Mouse (Mus musculus) neural tube, embryonic 14.5 days (tissue): ENCODE results near the gene Rec8. TPM values are rescaled to one million over a fixed set of nuclear protein-coding genes. Genes with fewer than 3 reads are reported as not detected.

Experiments used
- ATAC-seq: fragments of 200-750 bp; cut with Nextera tagmentation; 2 replicates; pipeline ENCODE4 v1.8.0; 2017; ENCODE audit warnings: low read depth, mild to moderate bottlenecking, moderate TSS enrichment, moderate library complexity
- H3K27ac ChIP-seq: fragments of 300-500 bp; sonication (generic); 2 replicates; pipeline ENCODE4 v1.5.1; 2014; ENCODE audit warnings: low read depth, mild to moderate bottlenecking, control low read depth, low read length, moderate library complexity, mixed read lengths
- H3K27me3 ChIP-seq: fragments of 300-500 bp; sonication (generic); 2 replicates; pipeline ENCODE4 v1.6.1; 2014; ENCODE audit warnings: low read length; ENCODE audit not compliant: control insufficient read depth, insufficient read depth
- H3K36me3 ChIP-seq: fragments of 300-500 bp; sonication (generic); 2 replicates; pipeline ENCODE4 v1.6.1; 2014; ENCODE audit warnings: low read length, mixed read lengths; ENCODE audit not compliant: control insufficient read depth, insufficient read depth
- H3K4me1 ChIP-seq: fragments of 300-500 bp; sonication (generic); 2 replicates; pipeline ENCODE4 v1.6.1; 2014; ENCODE audit warnings: low read length; ENCODE audit not compliant: control insufficient read depth, insufficient read depth
- H3K4me2 ChIP-seq: fragments of 300-500 bp; sonication (generic); 2 replicates; pipeline ENCODE4 v1.6.1; 2014; ENCODE audit warnings: mild to moderate bottlenecking, low read depth, low read length, control low read depth
- H3K4me3 ChIP-seq: fragments of 300-500 bp; sonication (generic); 2 replicates; pipeline ENCODE4 v1.5.1; 2014; ENCODE audit warnings: low read depth, low read length, control low read depth, mixed read lengths
- H3K9ac ChIP-seq: fragments of 300-500 bp; sonication (generic); replicated peaks from 2 replicates; pipeline ENCODE4 v1.6.1; 2014; ENCODE audit warnings: low read depth, mild to moderate bottlenecking, control low read depth, low read length, mixed read lengths
- H3K9me3 ChIP-seq: fragments of 300-500 bp; sonication (generic); 2 replicates; pipeline ENCODE4 v1.6.1; 2016; ENCODE audit warnings: low read length; ENCODE audit not compliant: control insufficient read depth
- WGBS: fragments of 180-500 bp; shearing (Covaris S2); extraction: QIAGEN DNeasy Blood & Tissue Kit; methylation state at CpG from one replicate; pipeline ENCODE4 v1.1.7; 2014; 5-methylcytosine and 5-hydroxymethylcytosine counted together
- polyA plus RNA-seq: library from polyadenylated mRNA; unstranded; fragments of >200 nt; fragmentation: Nextera tagmentation; extraction: Ambion mirVana; gene quantifications from 2 replicates; pipeline ENCODE4 v1.2.1, GENCODE M21; 2014

Rec8 gene
- polyA plus RNA-seq, 1 experiment from 2014 or later = 9.3 TPM

DNA sequence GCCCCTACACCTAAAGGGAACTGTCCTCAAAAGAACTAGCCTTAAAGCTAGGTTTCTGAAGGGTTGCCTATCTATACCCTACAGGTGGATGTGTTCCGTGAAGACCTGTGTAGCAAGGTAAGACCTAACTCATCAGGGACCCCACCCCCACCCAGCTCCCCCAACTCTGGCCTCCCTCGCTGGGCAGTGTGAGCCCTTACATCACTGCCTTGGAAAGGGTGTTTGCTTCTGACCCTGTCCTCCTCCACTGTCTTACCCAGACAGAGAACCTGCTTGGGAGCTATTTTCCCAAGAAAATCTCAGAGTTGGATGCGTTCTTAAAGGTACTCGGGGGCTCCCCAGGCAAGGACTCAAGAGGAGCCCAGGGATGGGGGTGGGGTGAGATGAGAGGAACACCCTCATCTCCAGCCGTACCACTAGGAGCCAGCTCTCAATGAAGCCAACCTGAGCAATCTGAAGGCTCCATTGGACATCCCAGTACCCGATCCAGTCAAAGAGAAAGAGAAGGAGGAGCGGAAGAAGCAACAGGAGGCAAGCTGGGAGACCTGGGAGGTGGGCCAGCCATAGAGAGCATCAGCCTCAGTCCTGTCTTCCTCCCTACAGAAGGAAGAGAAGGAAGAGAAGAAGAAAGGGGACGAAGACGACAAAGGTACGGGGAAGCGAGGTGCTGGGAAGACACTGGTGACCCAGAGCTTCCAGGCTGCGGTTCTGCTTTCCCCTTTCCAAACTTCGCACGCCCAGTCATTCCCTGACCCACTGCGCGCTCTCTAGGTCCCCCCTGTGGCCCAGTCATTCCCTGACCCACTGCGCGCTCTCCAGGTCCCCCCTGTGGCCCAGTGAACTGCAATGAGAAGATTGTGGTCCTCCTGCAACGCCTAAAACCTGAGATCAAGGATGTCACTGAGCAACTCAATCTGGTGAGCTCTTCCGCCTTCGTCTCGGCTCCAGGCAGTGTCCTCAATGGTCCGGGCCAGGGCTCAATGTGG, 38.0 kb upstream of the Rec8 start:
- H3K9ac ChIP-seq = no peak overlapping the region
- ATAC-seq = no peak
- H3K9me3 ChIP-seq = no peaks in the 10 kb centered on the region
- H3K4me3 ChIP-seq = no peak overlapping the region
- H3K27me3 ChIP-seq = no peaks in the 10 kb centered on the region
- H3K4me1 ChIP-seq = peaks cover 8% of the 10 kb centered on the region; the same call in 1 of the 2 replicates
- no peak overlapping the region for H3K27ac ChIP-seq
- H3K36me3 ChIP-seq = peaks cover 7% of the 10 kb centered on the region; the same call in 1 of the 2 replicates
- 89% methylated on average over 23 of the region's 23 CpGs for WGBS
- no peak overlapping the region for H3K4me2 ChIP-seq

DNA sequence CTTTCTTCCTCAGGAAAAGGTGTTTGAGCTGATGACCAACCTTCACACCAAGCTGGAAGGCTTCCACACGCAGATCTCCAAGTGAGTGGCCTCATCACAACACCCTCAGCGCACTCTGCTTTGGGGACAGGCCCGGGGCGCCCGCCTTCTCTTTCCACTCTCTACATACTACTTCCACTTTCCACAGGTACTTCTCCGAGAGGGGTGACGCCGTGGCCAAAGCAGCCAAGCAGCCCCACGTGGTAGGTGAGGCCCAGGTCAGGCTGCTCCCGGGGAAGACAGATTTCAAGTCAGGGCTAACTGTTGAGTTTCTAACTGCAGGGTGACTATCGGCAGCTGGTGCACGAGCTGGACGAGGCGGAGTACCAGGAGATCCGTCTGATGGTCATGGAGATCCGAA, 37.1 kb upstream of the Rec8 start:
- Histone ChIP-seq H3K9ac (no peak overlapping the region), H3K27me3 (no peaks in the 10 kb centered on the region), H3K4me2 (no peak overlapping the region), H3K4me1 (peaks cover 8% of the 10 kb centered on the region; the same call in 1 of the 2 replicates), H3K36me3 (peaks cover 7% of the 10 kb centered on the region; the same call in 1 of the 2 replicates), H3K27ac (no peak overlapping the region), H3K9me3 (no peaks in the 10 kb centered on the region), H3K4me3 (no peak overlapping the region)
- ATAC-seq = no peak
- WGBS = 95% methylated on average over 16 of the region's 16 CpGs

DNA sequence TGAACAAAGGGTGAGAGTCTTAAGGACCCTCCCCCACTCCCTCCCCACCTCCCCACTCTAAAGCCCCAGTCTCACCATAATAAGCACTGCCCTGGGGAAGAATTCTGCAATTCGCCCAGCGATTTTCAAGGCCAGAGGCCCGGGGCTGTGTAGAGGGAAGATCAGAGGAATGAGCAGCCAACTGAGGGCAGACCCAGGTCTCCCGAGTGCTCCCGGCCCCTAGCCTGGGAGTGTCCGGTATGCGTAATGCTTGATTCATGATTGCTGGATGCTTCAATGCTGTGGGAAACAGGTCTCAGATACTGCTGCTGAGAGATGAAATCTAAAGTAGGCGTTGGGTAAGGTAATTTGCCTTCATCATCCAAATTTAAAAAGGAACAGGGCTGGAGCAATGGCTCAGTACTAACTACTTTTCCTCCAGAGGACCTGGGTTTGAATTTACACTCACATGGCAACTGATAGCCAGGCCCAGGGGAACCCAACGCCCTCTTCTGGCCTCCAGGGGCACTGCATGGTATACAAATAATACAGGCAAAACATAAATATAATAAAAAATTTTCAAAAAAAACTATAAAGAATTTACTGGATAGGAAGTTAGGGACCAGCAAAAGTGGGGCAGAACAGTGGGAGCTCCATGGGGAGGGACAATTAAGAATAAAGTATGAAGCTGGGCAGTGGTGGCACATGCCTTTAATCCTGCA, 35.7 kb upstream of the Rec8 start:
- Histone ChIP-seq H3K4me1 (peaks cover 8% of the 10 kb centered on the region; the same call in 1 of the 2 replicates), H3K36me3 (peaks cover 7% of the 10 kb centered on the region; the same call in 1 of the 2 replicates), H3K27ac (no peak overlapping the region), H3K27me3 (no peaks in the 10 kb centered on the region), H3K9ac (no peak overlapping the region), H3K4me3 (no peak overlapping the region), H3K4me2 (no peak overlapping the region), H3K9me3 (no peaks in the 10 kb centered on the region)
- ATAC-seq = no peak
- WGBS = 78% methylated on average over 9 of the region's 9 CpGs

DNA sequence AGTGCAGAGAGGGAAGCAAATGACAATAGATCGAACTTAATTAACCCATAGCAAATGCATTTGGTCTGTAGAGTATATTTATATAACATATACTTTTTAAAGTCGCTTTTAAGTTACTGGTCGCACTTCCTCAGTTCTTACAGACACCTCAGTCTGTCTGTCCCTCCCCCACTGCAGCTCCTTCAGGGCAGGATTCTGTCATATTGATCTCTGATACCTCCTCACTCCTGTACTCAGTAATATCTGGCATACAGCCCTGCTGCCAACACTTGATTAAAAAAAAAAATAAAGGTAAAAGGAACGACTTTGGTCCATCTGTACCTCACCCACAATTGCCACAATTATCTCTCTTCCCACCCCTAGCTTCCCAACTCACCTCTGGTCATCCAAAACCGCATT, 33.5 kb upstream of the Rec8 start:
- H3K27ac ChIP-seq = no peak overlapping the region
- ATAC-seq = no peak

DNA sequence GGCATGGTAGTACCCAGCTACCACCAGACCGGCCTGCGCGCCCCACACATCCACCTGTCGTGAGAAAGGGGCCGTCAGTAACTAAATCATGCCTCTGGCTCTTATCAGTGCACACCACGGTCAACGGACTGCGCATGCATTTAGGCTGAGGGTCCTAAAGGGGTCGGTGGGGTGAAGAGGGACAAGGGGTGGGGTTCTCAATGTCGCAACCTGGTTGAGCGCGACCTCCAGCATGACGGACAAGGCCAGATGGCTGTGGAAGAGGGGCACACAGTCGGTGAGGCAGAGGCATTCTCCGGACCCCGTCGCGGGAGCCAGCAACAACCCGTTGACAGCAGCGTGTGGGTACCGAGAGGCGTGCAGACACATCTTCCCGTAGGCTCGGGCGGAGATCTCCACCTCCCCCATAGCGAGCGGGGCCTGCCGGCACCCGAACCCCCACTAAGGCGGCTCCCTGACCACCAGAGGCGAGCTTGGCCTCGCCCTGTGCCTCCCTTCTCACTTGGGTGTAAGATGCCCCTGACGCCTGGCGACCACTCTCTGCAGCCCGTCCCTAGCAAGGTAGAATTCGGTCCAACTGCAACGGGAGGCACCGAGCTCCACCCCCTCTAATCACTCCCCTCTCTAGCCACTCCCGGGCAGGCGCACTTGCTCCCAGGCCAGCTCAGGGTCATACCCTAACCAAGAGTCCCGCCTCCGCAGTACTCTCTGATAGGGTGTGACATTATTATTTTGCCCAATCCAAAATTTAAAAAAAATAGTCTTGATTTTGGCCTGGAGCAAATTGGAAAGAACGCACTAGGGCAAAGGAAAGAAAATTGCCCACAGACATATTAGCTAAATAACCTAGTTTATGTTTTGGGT, 32.9 kb upstream of the Rec8 start, which contains the start of gene Emc9:
Emc9 (minus strand) TSS at position 601 of the 864 bp plus-strand sequence.
- 2% methylated on average over 42 of the region's 43 CpGs for WGBS
- Histone ChIP-seq H3K27me3 (no peaks in the 10 kb centered on the region), H3K36me3 (peaks cover 7% of the 10 kb centered on the region)

More for the DNA sequence above, 33.5 kb upstream of the Rec8 start:
- Histone ChIP-seq H3K4me3 (peak overlapping the region; percentile 41), H3K4me1 (0 out of 2 replicates have a peak, but pooled peaks cover 5% of the 10 kb centered on the region), H3K27me3 (no peaks in the 10 kb centered on the region), H3K36me3 (peaks cover 7% of the 10 kb centered on the region), H3K9me3 (no peaks in the 10 kb centered on the region), H3K9ac (peak overlapping the region; percentile 63; the same call in 1 of the 2 replicates), H3K4me2 (peak overlapping the region; percentile 61)
- WGBS = 40% methylated on average over 5 of the region's 5 CpGs

DNA sequence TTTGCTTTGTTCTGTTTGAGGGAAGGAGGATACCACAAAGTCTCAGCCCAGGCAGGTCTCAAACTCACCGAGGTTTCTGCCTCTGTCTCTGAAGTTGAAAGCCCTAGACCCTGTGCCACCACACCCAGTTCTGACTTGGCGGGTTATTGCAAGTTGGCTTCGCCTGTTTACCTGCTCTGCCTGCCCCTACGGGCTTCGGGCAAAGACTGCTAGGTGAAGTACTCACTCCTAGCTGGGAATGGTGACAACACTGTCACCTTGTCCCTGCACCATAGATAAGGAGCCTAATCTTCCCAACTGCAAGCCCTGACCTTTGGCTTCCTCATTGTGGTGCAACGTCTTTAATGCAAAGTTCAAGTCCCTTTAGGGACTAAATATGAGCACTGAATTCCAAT, 32.3 kb upstream of the Rec8 start:
- Histone ChIP-seq H3K4me2 (peak overlapping the region; percentile 61; the same call in 1 of the 2 replicates), H3K4me1 (peaks cover 10% of the 10 kb centered on the region; the same call in 1 of the 2 replicates), H3K27ac (no peak overlapping the region), H3K4me3 (no peak overlapping the region), H3K9ac (0 out of 2 replicates have a peak overlapping the region, but pooled peaks have one; percentile 63), H3K9me3 (no peaks in the 10 kb centered on the region), H3K27me3 (no peaks in the 10 kb centered on the region), H3K36me3 (peaks cover 6% of the 10 kb centered on the region)
- 66% methylated on average over 6 of the region's 6 CpGs for WGBS
- ATAC-seq = no peak

More for the DNA sequence above, 32.9 kb upstream of the Rec8 start, which contains the start of gene Emc9:
- H3K9ac ChIP-seq = peak within 1 kb of the TSS; percentile 63
- no peak within 1 kb of the TSS for H3K27ac ChIP-seq
- H3K9me3 ChIP-seq = no peaks in the 10 kb centered on the region
- H3K4me1 ChIP-seq = peaks cover 6% of the 10 kb centered on the region; the same call in 1 of the 2 replicates
- H3K4me2 ChIP-seq = peak within 1 kb of the TSS; percentile 61
- peak within 1 kb of the TSS; percentile 41 for H3K4me3 ChIP-seq
- ATAC-seq = peak; percentile 64

DNA sequence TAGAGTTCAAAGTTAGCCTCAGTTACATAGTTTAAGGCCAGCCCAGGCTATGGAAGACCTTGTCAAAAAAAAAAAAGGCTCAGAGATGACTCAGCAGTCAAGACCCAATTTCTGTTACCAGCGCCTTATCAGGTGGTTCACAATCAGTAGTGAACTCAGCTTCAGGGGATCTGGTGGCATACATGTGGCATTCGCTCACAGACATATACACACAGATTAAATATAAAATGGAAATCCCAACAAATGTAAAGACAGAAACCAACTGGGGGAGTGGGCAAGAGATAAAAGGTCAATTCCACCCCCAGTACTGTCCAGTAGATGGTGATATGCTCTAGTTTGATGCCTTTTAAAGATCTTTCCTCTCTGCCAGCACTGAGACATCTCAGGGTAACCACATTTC, 31.7 kb upstream of the Rec8 start:
- ATAC-seq = no peak
- no peak overlapping the region for H3K4me2 ChIP-seq
- peaks cover under 1% of the 10 kb centered on the region for H3K36me3 ChIP-seq
- H3K27me3 ChIP-seq = no peaks in the 10 kb centered on the region
- no peak overlapping the region for H3K9ac ChIP-seq
- peaks cover 10% of the 10 kb centered on the region; the same call in 1 of the 2 replicates for H3K4me1 ChIP-seq
- WGBS = 96% methylated on average over 2 of the region's 2 CpGs
- no peak overlapping the region for H3K27ac ChIP-seq
- H3K4me3 ChIP-seq = no peak overlapping the region
- no peaks in the 10 kb centered on the region for H3K9me3 ChIP-seq

DNA sequence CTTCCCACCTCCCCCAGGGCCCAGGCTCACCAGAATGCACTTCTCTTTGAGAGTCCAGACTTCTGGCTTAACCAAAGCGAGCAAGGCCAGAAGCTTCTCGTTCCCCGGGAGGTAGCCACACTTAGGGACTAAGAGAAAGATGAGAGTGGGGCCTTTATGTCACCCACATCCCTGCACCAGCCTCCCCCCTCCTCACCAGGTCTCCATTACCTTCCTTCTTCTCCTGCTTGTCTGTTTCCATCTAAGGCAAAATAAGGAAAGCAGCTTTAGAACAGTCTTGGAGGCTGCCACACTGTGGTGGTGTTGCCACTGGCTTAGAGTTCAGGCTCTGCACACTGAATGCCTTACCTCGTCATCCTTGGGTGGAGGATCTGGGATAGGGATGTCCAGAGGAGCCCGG, 28.6 kb upstream of the Rec8 start:
- Histone ChIP-seq H3K4me1 (peaks cover 26% of the 10 kb centered on the region), H3K9me3 (no peaks in the 10 kb centered on the region), H3K9ac (no peak overlapping the region), H3K27me3 (no peaks in the 10 kb centered on the region), H3K4me3 (no peak overlapping the region), H3K27ac (no peak overlapping the region), H3K36me3 (peaks cover 4% of the 10 kb centered on the region), H3K4me2 (no peak overlapping the region)
- no peak for ATAC-seq
- WGBS = 92% methylated on average over 5 of the region's 5 CpGs
